ENCODE assay signal across 10 mouse cellular contexts in the genomic region with DNA sequence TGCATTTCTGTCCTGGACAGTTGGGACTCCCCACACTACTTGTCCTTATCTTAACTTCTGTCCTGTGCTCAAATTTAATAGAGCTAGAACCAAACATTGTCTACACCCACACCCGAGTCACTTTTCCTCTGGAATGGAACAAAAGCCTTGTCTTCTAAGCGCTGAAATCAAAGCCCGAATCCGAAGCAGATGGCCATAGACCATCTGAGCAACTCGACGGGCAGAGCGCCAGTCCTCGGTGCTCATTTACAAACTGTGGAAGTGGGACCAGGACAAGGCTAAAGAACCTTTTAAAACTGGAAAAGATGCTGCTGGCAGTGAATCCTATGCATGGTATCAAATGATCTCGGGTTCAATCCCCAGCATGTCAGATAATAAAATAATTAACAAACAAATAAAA. TPM values are rescaled to one million over a fixed set of nuclear protein-coding genes. Genes with fewer than 3 reads are reported as not detected.
DNase-seq lines count a peak whose midpoint lies in the region; ATAC-seq lines count a peak whose summit lies in the region.
"Had no signal": no experiment of that assay in that cellular context is flagged by ENCODE, and none has a peak within 500 bp of the region (broad histone marks: within the 10 kb centered on the region; RNA-seq: fewer than 3 reads in every experiment).

No protein-coding gene starts in this region.

- H3K4me2 ChIP-seq in kidney, embryonic 16.5 days (replicated peaks; ENCODE audit: low read depth, low read length) = no peak overlapping the region
- H3K4me2 ChIP-seq: heart, embryonic 11.5 days had no signal

- H3K9ac ChIP-seq in kidney, embryonic 16.5 days (replicated peaks; ENCODE audit: low read length) = no peak overlapping the region

- H3K4me1 ChIP-seq in kidney, embryonic 16.5 days (ENCODE audit: insufficient read depth, low read length) = 0 out of 2 replicates have a peak, but pooled peaks cover 6% of the 10 kb centered on the region

- H3K4me3 ChIP-seq in kidney, embryonic 16.5 days (ENCODE audit: low read length) = no peak overlapping the region

- no peaks in the 10 kb centered on the region for H3K27me3 ChIP-seq in kidney, embryonic 16.5 days (ENCODE audit: insufficient read depth, low read length)

- no peak overlapping the region for H3K27ac ChIP-seq in kidney, embryonic 16.5 days (ENCODE audit: low read length)

- 0 out of 2 replicates have a peak, but pooled peaks cover 7% of the 10 kb centered on the region for H3K36me3 ChIP-seq in kidney, embryonic 16.5 days (ENCODE audit: insufficient read depth, low read length)

- H3K9me3 ChIP-seq in kidney, embryonic 16.5 days (ENCODE audit: low read length) = no peaks in the 10 kb centered on the region

- 81% methylated on average over 9 of the region's 9 CpGs for WGBS in kidney, embryonic 16.5 days

- peak; percentile 68 for DNase-seq in layer of hippocampus, adult 11-12 months (ENCODE audit: low spot score)
- no peak for DNase-seq in layer of hippocampus, adult 9-10 months (ENCODE audit: low spot score)
- DNase-seq in cerebellum, adult 9-10 months = peak; percentile 80
- DNase-seq in layer of hippocampus, postnatal 10 days (ENCODE audit: low spot score in 2 of 2) = peak; percentile 46 to 55
- no peak for DNase-seq in spleen, postnatal 36 days (ENCODE audit: low spot score in 2 of 2)
- DNase-seq: kidney, postnatal 4 days; lung, postnatal 10 days had no signal

- peak; percentile 56; the same call in 1 of the 2 replicates for ATAC-seq in cerebellum, adult (ENCODE audit: insufficient number of reproducible peaks, low FRiP score, low TSS enrichment)
- no peak for ATAC-seq in kidney, embryonic 16.5 days (ENCODE audit: low FRiP score, low TSS enrichment)

RNA-seq across cellular contexts. Expression of gene Kdm2b, which starts 17.5 kb away (rescaled TPM):
- total RNA-seq in layer of hippocampus, postnatal 10 days (2021) = 10 to 100 TPM; 58.6 to 59.2 TPM
- 92.2 and 95.6 TPM in 2 replicates for polyA plus RNA-seq in kidney, embryonic 16.5 days (2015; fragmentation: Nextera tagmentation; extraction: Ambion mirVana)

RNA-seq across cellular contexts. Expression of gene Orai1, which starts 42.8 kb away (rescaled TPM):
- total RNA-seq in layer of hippocampus, postnatal 10 days (2021) = 10 to 100 TPM; 16.1 to 19.2 TPM
- polyA plus RNA-seq in kidney, embryonic 16.5 days (2015; fragmentation: Nextera tagmentation; extraction: Ambion mirVana) = 17.5 and 22.1 TPM in 2 replicates

Comparison
In these comparisons a context has a peak if more than half of its experiments do, and no peak if none do; other contexts are left out.
1. DNase-seq: peak in layer of hippocampus, adult 11-12 months (single experiment), cerebellum, adult 9-10 months (single experiment) and layer of hippocampus, postnatal 10 days (2 of 2); none in layer of hippocampus, adult 9-10 months (single experiment) and spleen, postnatal 36 days (0 of 2).